ENCODE assay signal across 1 mouse cellular context in the genomic region with DNA sequence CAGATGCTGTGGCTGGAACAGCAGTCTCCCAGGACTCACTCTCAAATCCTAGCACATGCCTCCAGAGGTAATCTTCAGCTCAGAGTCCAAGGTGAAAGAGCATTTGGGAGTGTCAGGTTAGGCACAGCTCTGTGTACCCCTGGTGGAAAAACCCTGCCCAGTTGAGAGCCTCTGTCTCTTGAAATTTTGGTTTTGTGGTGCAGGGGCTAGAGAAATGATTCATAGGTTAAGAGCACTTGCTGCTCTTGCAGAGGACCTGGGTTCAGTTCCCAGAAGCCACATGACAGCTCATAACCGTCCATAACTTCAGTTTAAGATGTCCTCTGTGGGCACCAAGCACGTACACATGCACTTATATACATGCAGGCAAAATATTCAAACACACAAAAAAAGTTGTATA.
A peak's percentile ranks its signal among the peaks of the same experiment; 100 is the strongest.
TF ChIP-seq lines count a peak whose summit lies in the region.

No protein-coding gene starts in this region.

TF ChIP-seq in CH12.LX, 34 proteins besides CTCF, POLR2A, EP300 and RAD21:
- TF ChIP-seq KAT2A (IDR thresholded peaks at IDR 0.05; ENCODE audit: insufficient replicate concordance, low read length) (no peak), JUN (IDR thresholded peaks at IDR 0.05; ENCODE audit: insufficient read depth, low read depth, low read length) (no peak), USF2 (conservative IDR thresholded peaks at IDR 0.05; ENCODE audit: low read depth, low read length) (no peak), MEF2A (IDR thresholded peaks at IDR 0.05; ENCODE audit: borderline replicate concordance, low read depth, low read length) (no peak; the same call in 1 of the 2 replicates), SMC3 (IDR thresholded peaks at IDR 0.05; ENCODE audit: low read depth, low read length) (peak; percentile 24), NELFE (IDR thresholded peaks at IDR 0.05; ENCODE audit: low read depth, low read length) (no peak), MAZ (IDR thresholded peaks at IDR 0.05; ENCODE audit: low read depth, low read length) (no peak), RCOR1 (conservative IDR thresholded peaks at IDR 0.05; ENCODE audit: low read depth, low read length) (no peak), SIN3A (IDR thresholded peaks at IDR 0.05; ENCODE audit: low read length) (peak; percentile 39; the same call in 1 of the 2 replicates), CHD2 (IDR thresholded peaks at IDR 0.05; ENCODE audit: low read length) (no peak; the same call in 1 of the 2 replicates), E2F4 (IDR thresholded peaks at IDR 0.05; ENCODE audit: insufficient replicate concordance, low read depth, low read length) (no peak), JUND (conservative IDR thresholded peaks at IDR 0.05; ENCODE audit: low read depth, low read length) (no peak), NRF1 (IDR thresholded peaks at IDR 0.05; ENCODE audit: low read depth, low read length) (no peak), USF1 (IDR thresholded peaks at IDR 0.05; ENCODE audit: low read depth, low read length) (no peak), POLR2AphosphoS2 (IDR thresholded peaks at IDR 0.05; ENCODE audit: low read depth, low read length) (0 out of 2 replicates have a peak, but pooled peaks have one; percentile 65), BHLHE40 (IDR thresholded peaks at IDR 0.05; ENCODE audit: low read depth, low read length) (no peak), IRF4 (IDR thresholded peaks at IDR 0.05; ENCODE audit: low read depth, low read length) (peak; percentile 64; the same call in 1 of the 2 replicates), HCFC1 (IDR thresholded peaks at IDR 0.05; ENCODE audit: low read depth, low read length) (no peak), MXI1 (IDR thresholded peaks at IDR 0.05; ENCODE audit: low read depth, low read length) (peak; percentile 37; the same call in 1 of the 2 replicates), TCF12 (IDR thresholded peaks at IDR 0.05; ENCODE audit: low read depth, low read length) (no peak; the same call in 1 of the 2 replicates)
